Mouse (Mus musculus): Measurements from ENCODE around the gene Ftl1. TPM values are rescaled to one million over a fixed set of nuclear protein-coding genes. Genes with fewer than 3 reads are reported as not detected.

Ftl1 gene
- polyA plus RNA-seq, 1 experiment from 2014 or later: 5,695 TPM

DNA sequence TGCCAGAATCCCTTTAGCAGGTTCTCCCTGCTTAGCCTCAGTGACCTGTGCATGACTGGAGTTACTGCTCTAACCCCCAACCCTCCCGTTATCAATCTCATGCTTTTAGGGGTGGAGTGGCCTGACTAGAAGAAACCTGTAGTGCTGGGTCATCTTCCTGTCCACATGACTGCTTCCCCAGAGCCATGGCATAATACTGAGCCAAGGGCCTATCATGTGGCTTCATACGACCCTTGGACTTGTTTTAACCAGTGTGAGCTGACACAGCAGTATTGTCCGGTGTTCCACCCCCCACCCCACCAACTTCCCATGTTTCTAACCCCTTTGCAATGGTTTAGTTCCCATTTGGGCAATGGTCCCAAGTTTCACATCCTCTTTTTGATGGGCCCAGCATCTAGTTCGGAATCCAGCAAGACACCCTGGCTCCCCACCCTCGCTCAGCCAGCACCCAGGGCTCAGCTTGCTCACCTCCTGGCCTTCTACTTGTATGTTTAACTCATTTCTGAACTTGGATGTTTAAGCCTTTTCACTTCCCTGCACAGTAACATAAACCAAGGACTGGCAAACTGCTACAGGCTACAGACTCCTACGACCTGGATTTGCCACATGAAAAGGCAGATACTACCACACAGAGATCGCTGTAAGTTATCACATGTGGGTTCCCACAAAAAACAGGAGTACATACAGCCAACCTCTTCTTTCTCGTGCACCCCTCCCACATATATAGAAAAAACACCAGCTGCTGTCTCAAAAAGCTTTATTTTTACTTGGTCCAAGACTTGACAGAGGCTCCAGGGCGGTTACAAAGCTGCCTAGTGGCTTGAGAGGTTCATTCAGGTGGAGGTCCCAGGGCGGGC lies 2.3 kb downstream of the Ftl1 start:
- Histone ChIP-seq H3K4me1 (peaks cover 44% of the 10 kb centered on the region), H3K9me3 (replicated peaks) (no peaks in the 10 kb centered on the region), H3K36me3 (peaks cover 80% of the 10 kb centered on the region), H3K27me3 (ENCODE audit: low read depth, poor library complexity, severe bottlenecking) (no peaks in the 10 kb centered on the region), H3K4me3 (peak overlapping the region; percentile 71), H3K27ac (replicated peaks) (0 out of 2 replicates have a peak overlapping the region, but pooled peaks have one; percentile 4)
- peak; percentile 36 for DNase-seq (ENCODE audit: low spot score)
- 75% methylated on average over 10 of the region's 10 CpGs for WGBS

DNA sequence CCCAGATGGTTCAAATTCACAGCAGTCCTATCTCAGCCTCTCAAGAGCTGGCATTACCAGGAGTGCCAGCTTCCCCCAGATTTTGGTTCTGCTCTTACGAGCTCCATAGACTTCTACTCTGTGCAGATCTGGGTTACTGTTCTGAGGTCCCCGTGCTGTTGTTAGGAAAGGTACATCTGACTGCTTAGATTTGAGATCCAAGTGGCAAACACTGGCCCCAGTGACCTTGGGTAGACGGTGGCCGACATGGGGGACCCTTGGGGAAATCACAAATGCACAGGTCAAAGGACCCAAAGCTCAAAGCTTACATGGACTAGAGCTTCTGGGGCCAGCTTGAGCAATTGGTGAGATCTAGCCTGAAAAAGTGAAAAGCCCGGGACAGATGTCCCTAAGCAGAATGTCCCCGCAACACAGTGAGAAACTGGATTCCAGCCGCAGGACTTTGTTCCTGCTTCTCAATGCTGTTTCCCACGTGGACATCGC lies 2.9 kb downstream of the Ftl1 start:
- H3K4me3 ChIP-seq: peak overlapping the region; percentile 71
- 0 out of 2 replicates have a peak overlapping the region, but pooled peaks have one; percentile 4 for H3K27ac ChIP-seq (replicated peaks)
- H3K36me3 ChIP-seq: peaks cover 80% of the 10 kb centered on the region
- 64% methylated on average over 9 of the region's 9 CpGs for WGBS
- no peaks in the 10 kb centered on the region for H3K27me3 ChIP-seq (ENCODE audit: low read depth, poor library complexity, severe bottlenecking)
- no peak for DNase-seq (ENCODE audit: low spot score)
- peaks cover 41% of the 10 kb centered on the region for H3K4me1 ChIP-seq
- no peaks in the 10 kb centered on the region for H3K9me3 ChIP-seq (replicated peaks)

DNA sequence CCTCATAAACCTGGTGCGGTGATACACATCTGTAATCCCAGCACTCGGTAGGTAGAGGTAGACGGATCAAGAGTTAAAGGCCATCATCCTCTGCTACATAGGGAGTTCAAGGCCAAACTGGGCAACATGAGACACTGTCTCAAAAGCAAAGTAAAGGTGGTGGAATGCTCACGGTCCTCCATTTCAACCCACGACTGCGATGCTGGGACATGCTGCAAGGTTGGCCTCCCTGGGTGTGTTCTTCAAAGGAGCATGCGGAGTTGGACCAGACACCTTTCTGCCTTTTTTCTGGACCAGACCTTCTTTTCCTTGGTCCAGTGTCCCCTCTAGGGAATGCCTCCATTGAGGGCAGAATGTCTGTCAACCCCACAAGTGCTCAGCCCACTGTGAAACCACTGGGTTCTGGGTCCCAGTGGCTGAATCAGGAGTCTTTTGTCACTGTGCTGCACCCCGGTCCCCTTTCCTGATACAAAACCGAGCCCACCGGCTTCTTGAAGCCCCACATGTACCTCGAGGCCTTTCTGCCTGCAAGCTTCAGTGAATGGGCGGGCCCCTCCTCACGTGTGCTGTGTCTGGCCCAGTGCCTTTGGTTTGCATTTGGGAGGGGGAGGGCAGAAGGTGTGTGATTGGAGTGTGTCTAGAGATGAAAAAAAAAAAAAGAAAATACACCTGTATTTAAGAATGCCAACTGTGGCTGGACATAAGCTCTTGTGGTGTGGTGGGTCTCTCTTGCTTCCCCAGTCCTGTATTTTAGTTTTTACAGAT lies 3.6 kb downstream of the Ftl1 start:
- Histone ChIP-seq H3K4me3 (no peak overlapping the region), H3K4me1 (peaks cover 40% of the 10 kb centered on the region), H3K9me3 (replicated peaks) (no peaks in the 10 kb centered on the region), H3K27ac (replicated peaks) (no peak overlapping the region), H3K36me3 (peaks cover 77% of the 10 kb centered on the region), H3K27me3 (ENCODE audit: low read depth, poor library complexity, severe bottlenecking) (no peaks in the 10 kb centered on the region)
- no peak for DNase-seq (ENCODE audit: low spot score)
- 85% methylated on average over 13 of the region's 13 CpGs for WGBS

DNA sequence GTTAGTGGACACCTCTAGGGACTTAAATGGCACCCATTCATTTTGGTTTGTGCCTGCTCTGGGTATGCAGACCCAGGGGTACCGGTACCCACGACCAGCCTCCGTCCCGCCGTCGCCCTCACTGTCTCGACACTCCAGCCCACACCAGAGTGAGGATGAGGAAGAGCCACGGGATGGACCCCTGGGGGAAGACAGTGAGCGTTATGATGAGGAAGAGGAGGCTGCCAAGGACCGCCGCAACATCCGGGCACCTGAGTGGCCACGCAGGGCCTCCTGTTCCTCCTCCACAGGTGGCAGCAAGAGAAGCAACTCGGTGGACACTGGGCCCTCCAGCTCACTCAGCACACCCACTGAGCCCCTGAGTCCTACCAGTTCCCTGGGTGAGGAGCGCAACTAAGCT lies 4.7 kb downstream of the Ftl1 start:
- WGBS: 90% methylated on average over 15 of the region's 15 CpGs
- H3K4me3 ChIP-seq: no peak overlapping the region
- H3K4me1 ChIP-seq: peaks cover 28% of the 10 kb centered on the region
- H3K9me3 ChIP-seq (replicated peaks): no peaks in the 10 kb centered on the region
- H3K36me3 ChIP-seq: peaks cover 74% of the 10 kb centered on the region
- no peak overlapping the region for H3K27ac ChIP-seq (replicated peaks)
- H3K27me3 ChIP-seq (ENCODE audit: low read depth, poor library complexity, severe bottlenecking): no peaks in the 10 kb centered on the region
- DNase-seq (ENCODE audit: low spot score): no peak

DNA sequence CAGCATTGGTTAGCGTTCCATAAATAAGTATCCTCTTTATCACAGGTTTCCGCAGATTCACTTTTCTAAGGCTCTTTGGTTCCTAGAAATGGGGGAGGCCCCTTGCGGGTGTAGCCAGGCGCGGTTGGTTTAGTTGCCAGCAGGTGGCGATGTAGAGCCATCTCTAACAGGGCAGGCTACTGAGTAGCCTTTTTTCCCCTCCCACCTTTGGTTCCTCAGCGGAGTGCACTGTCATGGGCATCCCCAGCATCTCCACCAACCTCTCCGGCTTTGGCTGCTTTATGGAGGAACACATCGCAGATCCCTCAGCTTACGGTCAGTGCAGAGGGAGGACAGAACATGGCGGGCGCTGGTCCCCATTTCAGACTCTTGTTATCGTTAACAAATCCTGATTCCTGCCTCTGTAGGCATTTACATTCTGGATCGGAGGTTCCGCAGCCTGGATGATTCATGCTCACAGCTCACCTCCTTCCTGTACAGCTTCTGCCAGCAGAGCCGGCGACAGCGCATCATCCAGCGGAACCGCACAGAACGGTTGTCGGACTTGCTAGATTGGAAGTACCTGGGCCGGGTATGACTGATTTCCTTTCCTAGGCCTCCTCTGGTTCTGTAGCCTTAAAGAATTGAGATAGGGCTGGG lies 8.2 kb downstream of the Ftl1 start:
- peaks cover 5% of the 10 kb centered on the region; the same call in 1 of the 2 replicates for H3K4me1 ChIP-seq
- H3K27me3 ChIP-seq (ENCODE audit: low read depth, poor library complexity, severe bottlenecking): no peaks in the 10 kb centered on the region
- H3K4me3 ChIP-seq: no peak overlapping the region
- DNase-seq (ENCODE audit: low spot score): peak; percentile 83
- H3K36me3 ChIP-seq: peaks cover 74% of the 10 kb centered on the region
- H3K9me3 ChIP-seq (replicated peaks): no peaks in the 10 kb centered on the region
- no peak overlapping the region for H3K27ac ChIP-seq (replicated peaks)
- 52% methylated on average over 23 of the region's 23 CpGs for WGBS

DNA sequence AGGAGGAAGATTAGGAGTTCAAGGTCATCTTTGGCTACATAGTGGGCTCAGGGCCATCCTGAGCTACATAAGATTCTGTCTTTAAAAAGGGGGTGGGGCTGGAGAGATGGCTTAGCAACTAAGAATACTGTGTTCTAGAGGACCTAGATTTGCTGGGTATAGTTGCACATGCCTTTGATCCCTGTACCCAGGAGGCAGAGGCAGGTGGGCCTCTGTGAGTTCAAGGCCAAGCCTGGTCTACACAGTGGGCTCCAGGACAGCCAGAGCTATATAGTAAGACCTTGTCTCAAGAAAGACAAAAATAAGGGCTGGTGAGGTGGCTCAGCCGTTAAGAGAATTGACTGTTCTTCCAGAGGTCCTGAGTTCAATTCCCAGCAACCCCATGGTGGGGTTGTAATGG lies 9.7 kb downstream of the Ftl1 start:
- DNase-seq (ENCODE audit: low spot score): no peak
- WGBS: 97% methylated on average over 1 of the region's 1 CpGs
- Histone ChIP-seq H3K36me3 (peaks cover 72% of the 10 kb centered on the region), H3K27ac (replicated peaks) (no peak overlapping the region), H3K4me1 (peaks cover 5% of the 10 kb centered on the region; the same call in 1 of the 2 replicates), H3K27me3 (ENCODE audit: low read depth, poor library complexity, severe bottlenecking) (no peaks in the 10 kb centered on the region), H3K4me3 (no peak overlapping the region), H3K9me3 (replicated peaks) (no peaks in the 10 kb centered on the region)

DNA sequence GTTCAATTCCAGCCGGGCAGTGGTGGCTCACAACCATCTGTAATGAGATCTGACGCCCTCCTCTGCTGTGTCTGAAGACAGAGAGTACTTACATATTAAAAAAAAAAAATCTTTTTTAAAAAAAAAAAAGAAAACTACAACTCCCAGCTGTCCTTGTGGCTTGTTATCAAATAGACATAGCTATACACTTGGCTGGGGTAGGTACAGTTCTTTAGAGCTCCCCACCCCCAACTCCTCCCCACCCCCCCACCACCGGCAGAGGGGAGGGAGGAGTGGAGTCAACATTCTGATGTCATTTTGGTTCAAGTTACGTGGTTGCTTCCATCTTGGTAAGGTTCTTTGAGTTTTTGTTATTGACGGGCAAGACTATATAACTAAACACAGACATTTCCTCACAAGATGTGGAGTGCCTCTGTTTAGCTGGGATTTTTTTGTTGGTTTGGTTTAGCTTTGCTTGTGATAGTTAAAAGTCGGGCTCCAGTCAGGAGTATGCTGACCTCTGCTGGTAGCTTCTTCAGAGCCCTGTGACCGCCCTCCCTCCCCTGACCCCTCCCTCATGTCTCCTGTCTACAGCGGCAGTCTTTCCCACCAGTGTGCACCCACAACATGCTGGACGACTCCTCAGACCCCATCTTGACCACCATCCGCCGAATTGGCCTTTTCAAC lies 12.2 kb downstream of the Ftl1 start:
- Histone ChIP-seq H3K9me3 (replicated peaks) (no peaks in the 10 kb centered on the region), H3K36me3 (peaks cover 74% of the 10 kb centered on the region), H3K4me3 (0 out of 2 replicates have a peak overlapping the region, but pooled peaks have one; percentile 0), H3K27ac (replicated peaks) (no peak overlapping the region), H3K4me1 (peaks cover 5% of the 10 kb centered on the region; the same call in 1 of the 2 replicates), H3K27me3 (ENCODE audit: low read depth, poor library complexity, severe bottlenecking) (no peaks in the 10 kb centered on the region)
- WGBS: 40% methylated on average over 11 of the region's 11 CpGs
- DNase-seq (ENCODE audit: low spot score): no peak

DNA sequence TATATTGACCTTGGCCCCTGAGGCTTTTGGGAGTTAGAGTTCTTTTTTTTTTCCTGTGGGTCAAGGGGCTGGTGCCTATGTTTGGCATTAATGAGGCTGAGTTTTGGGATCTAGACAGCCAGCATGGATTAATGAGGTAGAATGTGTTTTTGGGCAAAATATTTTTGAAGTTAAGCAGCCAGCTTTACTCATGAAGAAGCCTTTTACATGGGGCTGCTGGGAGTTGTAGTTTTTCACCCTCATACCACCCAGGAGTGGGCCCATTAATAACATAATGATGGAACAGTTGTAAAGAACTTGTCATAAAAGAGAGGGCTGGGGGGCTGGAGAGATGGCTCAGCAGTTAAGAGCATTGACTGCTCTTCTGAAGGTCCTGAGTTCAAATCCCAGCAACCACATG lies 13.1 kb downstream of the Ftl1 start:
- Histone ChIP-seq H3K36me3 (peaks cover 71% of the 10 kb centered on the region), H3K4me1 (peaks cover 3% of the 10 kb centered on the region; the same call in 1 of the 2 replicates), H3K27ac (replicated peaks) (no peak overlapping the region), H3K9me3 (replicated peaks) (no peaks in the 10 kb centered on the region), H3K27me3 (ENCODE audit: low read depth, poor library complexity, severe bottlenecking) (no peaks in the 10 kb centered on the region), H3K4me3 (no peak overlapping the region)
- DNase-seq (ENCODE audit: low spot score): no peak

DNA sequence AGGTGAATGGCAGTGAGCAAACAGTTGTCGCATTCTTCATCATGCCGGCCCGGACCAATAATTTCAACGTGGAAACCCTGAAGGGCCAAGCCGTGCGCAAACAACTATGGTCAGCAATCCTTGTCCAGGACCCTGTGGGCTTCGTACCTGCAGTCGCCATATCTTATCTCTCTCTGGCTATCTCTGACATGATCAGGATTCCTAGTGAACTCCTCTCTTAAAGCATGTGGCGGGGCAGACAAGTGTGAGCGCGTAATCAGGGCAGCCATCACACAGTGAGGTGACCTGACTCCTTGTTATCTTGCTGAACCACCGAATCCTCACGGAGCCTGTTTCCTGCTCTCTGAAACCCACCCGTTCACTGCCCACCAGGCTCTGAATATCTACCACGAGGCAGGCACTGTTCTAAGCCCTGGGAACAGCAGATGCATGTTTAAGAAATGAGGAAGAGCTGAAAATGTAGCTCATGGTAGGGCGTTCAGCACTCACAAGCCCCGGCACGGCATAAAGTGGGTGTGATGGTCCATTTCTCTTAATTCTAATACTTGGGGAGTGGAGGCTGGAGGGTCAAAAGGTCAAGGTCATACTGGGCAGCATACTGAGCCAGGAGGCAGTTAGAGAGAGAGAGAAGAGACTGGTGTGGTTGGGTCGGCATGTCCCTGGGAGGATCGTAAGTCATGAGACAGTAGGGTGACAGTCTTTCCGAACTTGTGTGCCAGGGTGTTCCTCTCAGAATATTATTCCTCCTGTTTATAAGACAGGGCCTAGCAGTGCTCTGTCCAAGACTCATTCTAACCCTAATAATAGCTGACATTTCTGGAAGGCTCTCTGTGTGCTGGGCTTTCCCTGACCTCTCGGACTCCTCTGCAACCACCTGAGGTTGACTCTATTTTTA lies 15.9 kb downstream of the Ftl1 start:
- peaks cover 80% of the 10 kb centered on the region for H3K36me3 ChIP-seq
- 90% methylated on average over 22 of the region's 22 CpGs for WGBS

DNA sequence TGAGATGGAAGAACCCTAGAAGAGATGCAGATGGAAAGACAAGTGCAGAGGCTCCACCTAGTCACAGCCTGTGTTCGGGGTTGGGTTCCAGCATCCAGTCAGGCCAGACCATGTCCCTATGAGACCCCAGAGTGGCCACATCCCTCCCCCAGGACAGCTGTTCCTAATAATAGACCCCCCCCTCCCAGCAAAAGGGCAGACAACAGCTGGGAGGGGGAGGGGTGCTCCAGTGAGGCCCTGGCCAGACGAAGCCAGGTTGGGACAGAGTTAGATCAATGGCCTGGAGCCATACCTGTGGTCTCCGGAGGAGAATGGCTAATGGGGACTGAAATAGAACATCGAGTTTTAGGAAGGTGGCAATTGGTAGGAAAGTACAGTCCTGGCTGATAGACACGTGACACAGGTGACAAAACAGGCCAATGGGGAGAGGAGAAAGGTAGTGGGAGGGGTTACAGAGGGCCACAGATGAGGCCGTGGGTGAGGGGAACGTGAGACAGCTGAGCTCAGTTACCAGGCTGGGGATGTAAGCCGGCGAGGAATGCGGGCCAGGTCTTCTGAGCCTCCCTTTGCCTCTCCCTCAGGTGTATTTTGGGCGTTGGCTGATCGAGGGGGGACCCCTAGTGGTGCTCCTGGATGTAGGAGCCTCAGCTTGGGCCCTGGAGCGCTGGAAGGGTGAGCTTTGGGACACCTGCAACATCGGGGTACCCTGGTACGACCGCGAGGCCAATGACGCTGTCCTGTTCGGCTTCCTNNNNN lies 22.0 kb downstream of the Ftl1 start, which contains the start of gene Ruvbl2:
Gene Ruvbl2, minus strand, starts transcription at position 576 of the 756 bp plus-strand sequence.
- H3K36me3 ChIP-seq: peaks cover 41% of the 10 kb centered on the region
- no peak within 1 kb of the TSS for H3K27ac ChIP-seq (replicated peaks)
- 18% methylated on average over 19 of the region's 19 CpGs for WGBS
- no peak for DNase-seq (ENCODE audit: low spot score)
- no peaks in the 10 kb centered on the region for H3K9me3 ChIP-seq (replicated peaks)
- no peaks in the 10 kb centered on the region for H3K27me3 ChIP-seq (ENCODE audit: low read depth, poor library complexity, severe bottlenecking)
- H3K4me3 ChIP-seq: peak within 1 kb of the TSS; percentile 3; the same call in 1 of the 2 replicates
- H3K4me1 ChIP-seq: peaks cover 46% of the 10 kb centered on the region

More for the DNA sequence above, 15.9 kb downstream of the Ftl1 start:
- Histone ChIP-seq H3K27ac (replicated peaks) (no peak overlapping the region), H3K9me3 (replicated peaks) (no peaks in the 10 kb centered on the region), H3K27me3 (ENCODE audit: low read depth, poor library complexity, severe bottlenecking) (no peaks in the 10 kb centered on the region), H3K4me1 (no peaks in the 10 kb centered on the region), H3K4me3 (no peak overlapping the region)
- DNase-seq (ENCODE audit: low spot score): no peak

DNA sequence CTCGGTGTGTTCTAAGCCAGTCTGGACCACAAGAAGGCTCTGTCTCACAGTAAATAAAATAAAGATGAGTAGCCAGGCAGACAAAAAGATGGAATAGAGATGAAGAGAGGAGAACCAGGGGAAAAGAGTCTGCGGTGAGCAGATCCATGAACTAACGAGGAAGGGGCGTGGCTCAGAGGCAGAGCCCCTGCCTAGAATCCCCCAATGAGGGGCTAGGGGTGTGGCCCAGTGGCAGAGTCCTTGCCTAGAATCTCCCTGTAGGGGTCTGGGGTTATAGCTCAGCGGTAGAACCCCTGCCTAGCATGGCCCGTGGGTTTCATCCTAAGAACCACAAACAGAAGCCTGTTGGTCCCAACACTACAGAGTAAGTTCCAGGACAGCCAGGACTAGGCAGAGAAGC lies 22.6 kb downstream of the Ftl1 start:
- no peak for DNase-seq (ENCODE audit: low spot score)
- H3K27me3 ChIP-seq (ENCODE audit: low read depth, poor library complexity, severe bottlenecking): no peaks in the 10 kb centered on the region
- no peak overlapping the region for H3K27ac ChIP-seq (replicated peaks)
- peaks cover 50% of the 10 kb centered on the region for H3K4me1 ChIP-seq
- peaks cover 43% of the 10 kb centered on the region for H3K36me3 ChIP-seq
- H3K9me3 ChIP-seq (replicated peaks): no peaks in the 10 kb centered on the region
- 27% methylated on average over 6 of the region's 6 CpGs for WGBS
- peak overlapping the region; percentile 3; the same call in 1 of the 2 replicates for H3K4me3 ChIP-seq

Measured in midbrain, embryonic 10.5 days (tissue).